Mouse (Mus musculus) embryonic fibroblast, embryonic 13.5 days (primary cell): ENCODE data around the gene Ccdc27.

Experiments
- CTCF ChIP-seq: IDR thresholded peaks from 2 replicates; pipeline ENCODE4 v1.5.1; 2011; ENCODE audit warnings: mild to moderate bottlenecking, control low read depth, low read length, moderate library complexity, borderline replicate concordance; ENCODE audit not compliant: insufficient read depth
- POLR2A ChIP-seq: IDR thresholded peaks from 2 replicates; pipeline ENCODE4 v1.6.1; 2011; ENCODE audit warnings: low read depth, mild to moderate bottlenecking, control low read depth, low read length, moderate library complexity

DNA sequence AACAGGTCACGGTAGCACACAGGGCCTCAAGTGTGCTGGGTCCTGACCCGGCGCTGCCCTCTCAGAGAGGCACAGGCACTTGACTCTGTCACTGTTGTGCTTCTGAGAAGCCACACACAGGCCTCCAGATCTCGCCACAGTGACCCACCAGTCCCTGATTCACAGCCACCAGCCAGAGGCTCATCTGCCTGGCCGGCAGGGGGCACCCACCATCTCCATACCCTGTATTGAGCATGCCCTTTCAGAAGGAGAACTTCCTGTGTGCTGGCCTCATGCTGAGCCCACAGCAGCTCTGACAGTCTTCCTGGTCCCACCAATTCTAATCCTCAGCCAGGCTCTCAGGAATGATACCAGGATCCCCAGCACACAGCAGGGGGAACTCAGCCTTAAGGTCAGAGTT, 46.7 kb upstream of the Ccdc27 start:
- TF ChIP-seq POLR2A (no peak), CTCF (no peak)
